Mouse (Mus musculus) brain, embryonic 14.5 days (tissue): Measurements from ENCODE around the gene Grk5.

Experiments used
- CTCF ChIP-seq: fragments of 200-500 bp; IDR thresholded peaks from 2 replicates; pipeline ENCODE4 v1.5.1; 2012; ENCODE audit warnings: inconsistent platforms, mild to moderate bottlenecking, moderate library complexity, borderline replicate concordance; ENCODE audit not compliant: insufficient read depth, insufficient read length; ENCODE audit errors: extremely low read depth
- POLR2A ChIP-seq: fragments of 200-500 bp; IDR thresholded peaks from 2 replicates; pipeline ENCODE4 v1.6.1; 2012; ENCODE audit warnings: mild to moderate bottlenecking, inconsistent platforms, borderline replicate concordance; ENCODE audit not compliant: poor library complexity, insufficient read depth, insufficient read length, severe bottlenecking; ENCODE audit errors: extremely low read depth

- TF ChIP-seq CTCF, result no peak
- no peak for TF ChIP-seq POLR2A
These were observed 119.7 kb downstream of the Grk5 start for GRCm38 (mm10) chr19:61009266-61009665.
